Mouse (Mus musculus): ENCODE results near the gene Ttc29.

Ttc29 gene

GRCm38 (mm10) chr8:78278598-78278997, 65.5 kb downstream of the Ttc29 start:
- DNase-seq (ENCODE audit: low spot score): no peak

GRCm38 (mm10) chr8:78284805-78285204, 71.7 kb downstream of the Ttc29 start:
- no peak for DNase-seq (ENCODE audit: low spot score)

- DNase-seq (ENCODE audit: low spot score): no peak
Measured at GRCm38 (mm10) chr8:78285366-78285765, 72.3 kb downstream of the Ttc29 start.

- no peak for DNase-seq (ENCODE audit: low spot score)
Measured at GRCm38 (mm10) chr8:78289374-78289971, 76.4 kb downstream of the Ttc29 start.

GRCm38 (mm10) chr8:78290274-78290673, 77.2 kb downstream of the Ttc29 start:
- no peak for DNase-seq (ENCODE audit: low spot score)

GRCm38 (mm10) chr8:78295494-78295893, 82.4 kb downstream of the Ttc29 start:
- DNase-seq (ENCODE audit: low spot score): no peak

- DNase-seq (ENCODE audit: low spot score): no peak
Measured at GRCm38 (mm10) chr8:78303579-78303978, 90.5 kb downstream of the Ttc29 start.

- no peak for DNase-seq (ENCODE audit: low spot score)
Measured at GRCm38 (mm10) chr8:78306604-78307003, 93.5 kb downstream of the Ttc29 start.

- no peak for DNase-seq (ENCODE audit: low spot score)
Measured at GRCm38 (mm10) chr8:78307131-78307530, 94.0 kb downstream of the Ttc29 start.

GRCm38 (mm10) chr8:78309539-78309938, 96.4 kb downstream of the Ttc29 start:
- no peak for DNase-seq (ENCODE audit: low spot score)

- DNase-seq (ENCODE audit: low spot score): no peak
Measured at GRCm38 (mm10) chr8:78315576-78315975, 102.5 kb downstream of the Ttc29 start.

- no peak for DNase-seq (ENCODE audit: low spot score)
Measured at GRCm38 (mm10) chr8:78317666-78318065, 104.6 kb downstream of the Ttc29 start.

- no peak for DNase-seq (ENCODE audit: low spot score)
Measured at GRCm38 (mm10) chr8:78323391-78323790, 110.3 kb downstream of the Ttc29 start.

GRCm38 (mm10) chr8:78340689-78341529, 127.8 kb downstream of the Ttc29 start:
- DNase-seq (ENCODE audit: low spot score): no peak

- no peak for DNase-seq (ENCODE audit: low spot score)
Measured at GRCm38 (mm10) chr8:78342151-78342550, 129.1 kb downstream of the Ttc29 start.

- no peak for DNase-seq (ENCODE audit: low spot score)
Measured at GRCm38 (mm10) chr8:78344006-78344405, 130.9 kb downstream of the Ttc29 start.

- DNase-seq (ENCODE audit: low spot score): no peak
Measured at GRCm38 (mm10) chr8:78345705-78346104, 132.6 kb downstream of the Ttc29 start.

- no peak for DNase-seq (ENCODE audit: low spot score)
Measured at GRCm38 (mm10) chr8:78346131-78346621, 133.1 kb downstream of the Ttc29 start.

- no peak for DNase-seq (ENCODE audit: low spot score)
Measured at GRCm38 (mm10) chr8:78353902-78354301, 140.8 kb downstream of the Ttc29 start.

- DNase-seq (ENCODE audit: low spot score): no peak
Measured at GRCm38 (mm10) chr8:78354801-78355200, 141.7 kb downstream of the Ttc29 start.

GRCm38 (mm10) chr8:78390756-78391155, 177.7 kb downstream of the Ttc29 start:
- DNase-seq (ENCODE audit: low spot score): no peak

GRCm38 (mm10) chr8:78419272-78419671, 206.2 kb downstream of the Ttc29 start:
- no peak for DNase-seq (ENCODE audit: low spot score)

- DNase-seq (ENCODE audit: low spot score): no peak
Measured at GRCm38 (mm10) chr8:78420101-78420503, 207.0 kb downstream of the Ttc29 start.

Measured in urinary bladder, postnatal 25 days (tissue).